Mouse (Mus musculus) lung, adult 2 months (tissue): ENCODE results near the gene Spindoc. TPM values are rescaled to one million over a fixed set of nuclear protein-coding genes. Genes with fewer than 3 reads are reported as not detected.
"Not testable (repeated sequence)": the region's sequence is repeated elsewhere in the genome, so short reads cannot be mapped to it uniquely, and the experiment has no call there.

Source experiments
- DNase-seq: peaks from one replicate; pipeline ENCODE4 v3.0.0; 2022
- H3K4me1 ChIP-seq: fragments of 200-500 bp; 2 replicates; pipeline ENCODE4 v1.6.1; 2011; ENCODE audit warnings: low read length; ENCODE audit not compliant: control insufficient read depth, insufficient read depth
- H3K4me3 ChIP-seq: fragments of 200-500 bp; replicated peaks from 2 replicates; pipeline ENCODE3; 2011; ENCODE audit warnings: low read depth, mild to moderate bottlenecking, control low read depth, low read length; ENCODE audit errors: extremely low read depth
- CTCF ChIP-seq: fragments of 200-500 bp; IDR thresholded peaks from 2 replicates; pipeline ENCODE4 v1.5.1; 2011; ENCODE audit warnings: mild to moderate bottlenecking, low read length, control low read depth; ENCODE audit not compliant: insufficient read depth
- POLR2A ChIP-seq: fragments of 200-500 bp; IDR thresholded peaks from 2 replicates; pipeline ENCODE4 v1.6.1; 2011; ENCODE audit warnings: low read depth, mild to moderate bottlenecking, control low read depth, low read length, borderline replicate concordance; ENCODE audit errors: extremely low read depth
- WGBS: fragments of 180-500 bp; shearing (Covaris S2); methylation state at CpG from one replicate; pipeline ENCODE4 v1.1.7; 2018; 5-methylcytosine and 5-hydroxymethylcytosine counted together
- polyA plus RNA-seq: library from polyadenylated mRNA; depleted of rRNA; stranded (reverse); fragments of >200 nt; gene quantifications from 2 replicates; pipeline ENCODE4 v1.2.3, GENCODE M21; 2012

Gene Spindoc
- polyA plus RNA-seq, 1 experiment: 19.0 TPM

- TF ChIP-seq POLR2A (no peak), CTCF (no peak)
These were observed 21.9 kb upstream of the Spindoc start for GRCm38 (mm10) chr19:7404623-7405229.

GRCm38 (mm10) chr19:7400635-7401034, 17.8 kb upstream of the Spindoc start:
- H3K4me1 ChIP-seq: no peaks in the 10 kb centered on the region
- no peak for TF ChIP-seq POLR2A
- TF ChIP-seq CTCF: no peak
- no peak overlapping the region for H3K4me3 ChIP-seq
- WGBS: 42% methylated on average over 11 of the region's 11 CpGs
- no peak for DNase-seq

More at GRCm38 (mm10) chr19:7404623-7405229, 21.9 kb upstream of the Spindoc start:
- H3K4me1 ChIP-seq: no peaks in the 10 kb centered on the region
- 51% methylated on average over 9 of the region's 9 CpGs for WGBS
- no peak overlapping the region for H3K4me3 ChIP-seq
- DNase-seq: no peak

GRCm38 (mm10) chr19:7398898-7399297, 16.1 kb upstream of the Spindoc start:
- not testable (repeated sequence) for DNase-seq, H3K4me3 ChIP-seq, H3K4me1 ChIP-seq
- WGBS: 49% methylated on average over 24 of the region's 24 CpGs

GRCm38 (mm10) chr19:7396867-7397826, 14.4 kb upstream of the Spindoc start:
- H3K4me1 ChIP-seq, H3K4me3 ChIP-seq, DNase-seq: not testable (repeated sequence)
- 48% methylated on average over 10 of the region's 10 CpGs for WGBS

- DNase-seq: no peak
These were observed 5.7 kb upstream of the Spindoc start for GRCm38 (mm10) chr19:7388488-7388887.

GRCm38 (mm10) chr19:7386042-7386441, 3.2 kb upstream of the Spindoc start:
- Histone ChIP-seq H3K4me1 (no peaks in the 10 kb centered on the region; the same call in 1 of the 2 replicates), H3K4me3 (no peak overlapping the region)
- no peak for DNase-seq
- TF ChIP-seq CTCF (no peak), POLR2A (no peak)
- WGBS: 56% methylated on average over 2 of the region's 2 CpGs

More at GRCm38 (mm10) chr19:7388488-7388887, 5.7 kb upstream of the Spindoc start:
- Histone ChIP-seq H3K4me3 (no peak overlapping the region), H3K4me1 (no peaks in the 10 kb centered on the region; the same call in 1 of the 2 replicates)
- WGBS: 80% methylated on average over 6 of the region's 6 CpGs
- no peak for TF ChIP-seq POLR2A
- no peak for TF ChIP-seq CTCF

- DNase-seq: peak; percentile 62
- H3K4me3 ChIP-seq: peak overlapping the region; percentile 91
- H3K4me1 ChIP-seq: no peaks in the 10 kb centered on the region; the same call in 1 of the 2 replicates
- no peak for TF ChIP-seq CTCF
- no peak for TF ChIP-seq POLR2A
- WGBS: under 1% methylated on average over 59 of the region's 60 CpGs
These were observed 419 bp downstream of the Spindoc start for GRCm38 (mm10) chr19:7382248-7382902.

GRCm38 (mm10) chr19:7381906-7382247, 917 bp downstream of the Spindoc start:
- Histone ChIP-seq H3K4me1 (no peaks in the 10 kb centered on the region; the same call in 1 of the 2 replicates), H3K4me3 (peak overlapping the region; percentile 91)
- DNase-seq: no peak
- TF ChIP-seq POLR2A (no peak), CTCF (no peak)
- WGBS: 7% methylated on average over 8 of the region's 8 CpGs

GRCm38 (mm10) chr19:7377639-7378038, 5.2 kb downstream of the Spindoc start:
- H3K4me3 ChIP-seq: no peak overlapping the region
- H3K4me1 ChIP-seq: no peaks in the 10 kb centered on the region; the same call in 1 of the 2 replicates
- DNase-seq: no peak
- TF ChIP-seq POLR2A (no peak), CTCF (no peak)
- WGBS: 61% methylated on average over 2 of the region's 2 CpGs
